Comparison of ENCODE assay signal across 13 mouse cellular contexts in genomic region chr17:29824208-29824509, GRCm38 (mm10).
DNase-seq lines count a peak whose midpoint lies in the region; ATAC-seq and TF ChIP-seq lines count a peak whose summit lies in the region.
"Had no signal": no experiment of that assay in that cellular context is flagged by ENCODE, and none has a peak within 500 bp of the region (broad histone marks: within the 10 kb centered on the region; RNA-seq: fewer than 3 reads in every experiment).

No protein-coding gene starts in this region.

- no peak overlapping the region for H3K4me3 ChIP-seq in stomach, embryonic 16.5 days (replicated peaks; ENCODE audit: low read length)
- H3K4me3 ChIP-seq in stomach, postnatal 0 days (ENCODE audit: low read depth, low read length) = no peak overlapping the region
- H3K4me3 ChIP-seq: embryonic facial prominence, embryonic 15.5 days; forebrain, embryonic 15.5 days; limb, embryonic 15.5 days; stomach, embryonic 15.5 days had no signal

- no peaks in the 10 kb centered on the region for H3K4me1 ChIP-seq in stomach, embryonic 16.5 days (ENCODE audit: control insufficient read depth, insufficient read depth, low read length)
- H3K4me1 ChIP-seq in stomach, postnatal 0 days (replicated peaks; ENCODE audit: control insufficient read depth, insufficient read depth) = no peaks in the 10 kb centered on the region
- H3K4me1 ChIP-seq: embryonic facial prominence, embryonic 15.5 days; forebrain, embryonic 15.5 days; stomach, embryonic 15.5 days had no signal

- H3K36me3 ChIP-seq in stomach, embryonic 16.5 days (ENCODE audit: control insufficient read depth, insufficient read depth, low read length) = no peaks in the 10 kb centered on the region
- no peaks in the 10 kb centered on the region for H3K36me3 ChIP-seq in stomach, postnatal 0 days (ENCODE audit: control insufficient read depth, insufficient read depth, low read length)
- H3K36me3 ChIP-seq: embryonic facial prominence, embryonic 15.5 days; forebrain, embryonic 15.5 days; limb, embryonic 15.5 days; stomach, embryonic 15.5 days had no signal

- H3K27ac ChIP-seq in stomach, embryonic 16.5 days (ENCODE audit: low read length) = no peak overlapping the region
- H3K27ac ChIP-seq in stomach, postnatal 0 days (replicated peaks) = no peak overlapping the region
- H3K27ac ChIP-seq: embryonic facial prominence, embryonic 15.5 days; forebrain, embryonic 15.5 days; limb, embryonic 15.5 days; stomach, embryonic 15.5 days had no signal

- H3K9ac ChIP-seq in stomach, embryonic 16.5 days (ENCODE audit: low read length) = no peak overlapping the region
- H3K9ac ChIP-seq in stomach, postnatal 0 days (ENCODE audit: low read length) = no peak overlapping the region
- H3K9ac ChIP-seq: embryonic facial prominence, embryonic 15.5 days; forebrain, embryonic 15.5 days; limb, embryonic 15.5 days; stomach, embryonic 15.5 days had no signal

- H3K4me2 ChIP-seq in stomach, embryonic 16.5 days (ENCODE audit: low read depth, low read length) = no peak overlapping the region
- H3K4me2 ChIP-seq in stomach, postnatal 0 days (replicated peaks; ENCODE audit: low read depth) = no peak overlapping the region
- H3K4me2 ChIP-seq: embryonic facial prominence, embryonic 15.5 days; forebrain, embryonic 15.5 days; limb, embryonic 15.5 days; stomach, embryonic 15.5 days had no signal

- DNase-seq in adrenal gland, adult 2 months = peak; percentile 30
- no peak for DNase-seq in adrenal gland, postnatal 25 days
- peak; percentile 27 for DNase-seq in layer of hippocampus, adult 9-11 months
- DNase-seq in layer of hippocampus, adult 11-12 months (ENCODE audit: low spot score) = no peak
- DNase-seq in stomach, postnatal 0 days (ENCODE audit: low spot score) = no peak
- DNase-seq in thymus, postnatal 4 days = no peak
- DNase-seq in spleen, adult 12 weeks (ENCODE audit: low spot score) = no peak

- WGBS in stomach, embryonic 16.5 days = 39% methylated on average over 5 of the region's 5 CpGs
- 28% methylated on average over 5 of the region's 5 CpGs for WGBS in stomach, postnatal 0 days

- 0 out of 2 replicates have a peak, but pooled peaks have one; percentile 14 for ATAC-seq in stomach, embryonic 16.5 days (ENCODE audit: insufficient read depth, low FRiP score)
- no peak for ATAC-seq in stomach, postnatal 0 days (ENCODE audit: low FRiP score, low TSS enrichment)
- ATAC-seq: forebrain, embryonic 15.5 days; intestine, embryonic 16.5 days had no signal

- H3K9me3 ChIP-seq in stomach, embryonic 16.5 days (replicated peaks; ENCODE audit: control insufficient read depth, low read length) = no peaks in the 10 kb centered on the region
- no peaks in the 10 kb centered on the region for H3K9me3 ChIP-seq in stomach, postnatal 0 days (ENCODE audit: control insufficient read depth, low read length)
- H3K9me3 ChIP-seq: embryonic facial prominence, embryonic 15.5 days; forebrain, embryonic 15.5 days; limb, embryonic 15.5 days; stomach, embryonic 15.5 days had no signal

- no peak for TF ChIP-seq EP300 in stomach, postnatal 0 days (optimal IDR thresholded peaks at IDR 0.05)

- H3K27me3 ChIP-seq in stomach, embryonic 16.5 days (ENCODE audit: control insufficient read depth, insufficient read depth, low read length) = no peaks in the 10 kb centered on the region
- H3K27me3 ChIP-seq in stomach, postnatal 0 days (ENCODE audit: control insufficient read depth, insufficient read depth, low read length) = no peaks in the 10 kb centered on the region
- H3K27me3 ChIP-seq: embryonic facial prominence, embryonic 15.5 days; forebrain, embryonic 15.5 days; limb, embryonic 15.5 days; stomach, embryonic 15.5 days had no signal

- no peak for TF ChIP-seq CTCF in stomach, postnatal 0 days (IDR thresholded peaks at IDR 0.05; ENCODE audit: low read depth)

Comparison
In these comparisons a context has a peak if more than half of its experiments do, and no peak if none do; other contexts are left out.
1. DNase-seq: peak in adrenal gland, adult 2 months (single experiment) and layer of hippocampus, adult 9-11 months (single experiment); none in adrenal gland, postnatal 25 days (single experiment), layer of hippocampus, adult 11-12 months (single experiment), stomach, postnatal 0 days (single experiment), thymus, postnatal 4 days (single experiment) and spleen, adult 12 weeks (single experiment).